Mouse (Mus musculus) olfactory bulb, adult 2 months (tissue): ENCODE measurements around the gene Prune1.

Experiments
- CTCF ChIP-seq: fragments of 200-500 bp; IDR thresholded peaks from 2 replicates; pipeline ENCODE4 v1.5.1; 2012; ENCODE audit warnings: low read depth, mild to moderate bottlenecking, low read length, moderate library complexity; ENCODE audit not compliant: insufficient read depth
- POLR2A ChIP-seq: fragments of 200-500 bp; IDR thresholded peaks from 2 replicates; pipeline ENCODE4 v1.6.1; 2012; ENCODE audit warnings: mild to moderate bottlenecking, low read depth, low read length, moderate library complexity; ENCODE audit not compliant: insufficient read depth

- TF ChIP-seq POLR2A (no peak), CTCF (peak; percentile 46; the same call in 1 of the 2 replicates)
Measured at GRCm38 (mm10) chr3:95296103-95296469, 14.2 kb upstream of the Prune1 start.
